Mouse (Mus musculus): Measurements from ENCODE around the gene Etv3. TPM values are rescaled to one million over a fixed set of nuclear protein-coding genes. Genes with fewer than 3 reads are reported as not detected.
"Not testable (repeated sequence)": the region's sequence is repeated elsewhere in the genome, so short reads cannot be mapped to it uniquely, and the experiment has no call there.

The Etv3 gene
- polyA plus RNA-seq, 1 experiment from 2014 or later = 8.0 TPM

DNA sequence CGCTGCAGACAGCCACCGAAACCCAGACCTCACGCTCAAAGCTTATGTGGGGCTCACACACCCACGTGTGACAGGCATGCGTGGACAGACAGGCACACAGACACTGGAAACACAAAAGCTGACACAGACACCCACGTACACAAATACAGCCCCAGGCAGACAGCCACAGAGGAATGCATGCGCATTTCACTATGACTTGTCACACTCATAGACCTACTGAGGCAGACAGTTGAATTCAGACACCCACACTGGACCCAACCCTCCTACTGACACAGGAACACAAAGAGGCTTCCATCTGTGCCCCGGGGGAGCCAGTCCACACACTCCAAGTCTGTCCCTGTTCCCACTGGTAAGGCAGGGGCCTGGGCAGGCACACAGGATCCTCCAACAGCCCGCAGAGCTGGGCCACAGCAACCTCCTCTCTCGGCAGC is 21.1 kb downstream of the Etv3 start:
- WGBS = 79% methylated on average over 10 of the region's 10 CpGs

DNA sequence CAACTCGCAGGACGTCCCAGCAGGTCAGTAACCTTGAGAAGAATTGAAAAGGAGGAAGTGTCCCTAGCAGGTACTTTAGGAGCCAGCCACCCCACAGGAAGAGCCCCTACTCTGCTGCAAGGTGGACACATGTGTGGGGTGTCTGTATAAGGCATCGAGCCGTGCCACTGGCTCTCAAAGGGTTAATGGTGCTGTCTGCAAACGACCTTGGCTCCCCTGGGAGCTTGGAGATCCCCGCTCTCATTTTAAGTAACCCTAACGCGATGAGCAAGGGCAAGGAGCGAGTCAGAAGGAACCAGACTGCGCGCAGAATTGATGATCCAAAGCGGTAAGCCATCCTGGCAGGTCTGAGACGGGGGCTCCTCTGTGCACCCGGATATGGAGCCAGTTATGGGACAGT is 24.7 kb downstream of the Etv3 start:
- no peaks in the 10 kb centered on the region for H3K9me3 ChIP-seq (ENCODE audit: control insufficient read depth, low read length)
- no peak overlapping the region for H3K4me3 ChIP-seq (ENCODE audit: low read depth, low read length)
- H3K4me1 ChIP-seq (ENCODE audit: control insufficient read depth, insufficient read depth, low read length) = no peaks in the 10 kb centered on the region
- no peak overlapping the region for H3K27ac ChIP-seq (ENCODE audit: low read depth, low read length)
- WGBS = 29% methylated on average over 14 of the region's 14 CpGs
- no peak overlapping the region for H3K4me2 ChIP-seq
- H3K36me3 ChIP-seq (ENCODE audit: control insufficient read depth, insufficient read depth, low read length) = no peaks in the 10 kb centered on the region
- no peak for DNase-seq (ENCODE audit: low spot score, missing footprints)
- ATAC-seq (ENCODE audit: low FRiP score) = no peak
- H3K9ac ChIP-seq (ENCODE audit: low read length) = no peak overlapping the region
- no peaks in the 10 kb centered on the region for H3K27me3 ChIP-seq (ENCODE audit: control insufficient read depth, insufficient read depth, low read length)

More for the DNA sequence above, 21.1 kb downstream of the Etv3 start:
- no peak overlapping the region for H3K4me3 ChIP-seq (ENCODE audit: low read depth, low read length)
- H3K9me3 ChIP-seq (ENCODE audit: control insufficient read depth, low read length) = no peaks in the 10 kb centered on the region
- peaks cover 18% of the 10 kb centered on the region for H3K4me1 ChIP-seq (ENCODE audit: control insufficient read depth, insufficient read depth, low read length)
- DNase-seq (ENCODE audit: low spot score, missing footprints) = peak; percentile 54
- H3K27me3 ChIP-seq (ENCODE audit: control insufficient read depth, insufficient read depth, low read length) = no peaks in the 10 kb centered on the region
- H3K4me2 ChIP-seq = no peak overlapping the region
- no peak for ATAC-seq (ENCODE audit: low FRiP score)
- H3K27ac ChIP-seq (ENCODE audit: low read depth, low read length) = no peak overlapping the region
- H3K36me3 ChIP-seq (ENCODE audit: control insufficient read depth, insufficient read depth, low read length) = no peaks in the 10 kb centered on the region
- no peak overlapping the region for H3K9ac ChIP-seq (ENCODE audit: low read length)

DNA sequence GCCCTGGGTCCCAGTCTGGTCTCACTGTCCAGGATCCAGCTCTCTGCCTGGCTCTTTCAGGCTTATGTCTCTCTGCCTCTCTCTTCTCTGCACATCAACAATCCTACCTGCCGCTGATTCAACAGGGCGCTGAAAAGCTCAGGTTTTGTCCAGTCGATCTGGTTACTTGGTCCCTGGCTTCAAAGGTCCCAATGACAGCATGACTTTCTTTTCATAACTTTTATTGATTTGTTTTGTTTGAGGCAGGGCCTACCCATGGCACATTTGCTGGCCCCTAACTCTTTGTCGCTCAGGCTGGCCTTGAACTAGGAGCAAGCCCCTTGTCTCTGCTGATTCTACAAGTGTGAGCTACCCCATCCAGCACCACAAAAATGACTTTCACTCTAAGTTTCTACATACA is 27.1 kb downstream of the Etv3 start:
- Histone ChIP-seq H3K9me3 (ENCODE audit: control insufficient read depth, low read length) (no peaks in the 10 kb centered on the region), H3K4me3 (ENCODE audit: low read depth, low read length) (no peak overlapping the region), H3K27me3 (ENCODE audit: control insufficient read depth, insufficient read depth, low read length) (no peaks in the 10 kb centered on the region), H3K9ac (ENCODE audit: low read length) (no peak overlapping the region), H3K36me3 (ENCODE audit: control insufficient read depth, insufficient read depth, low read length) (no peaks in the 10 kb centered on the region), H3K27ac (ENCODE audit: low read depth, low read length) (no peak overlapping the region), H3K4me1 (ENCODE audit: control insufficient read depth, insufficient read depth, low read length) (no peaks in the 10 kb centered on the region), H3K4me2 (no peak overlapping the region)
- DNase-seq (ENCODE audit: low spot score, missing footprints) (no peak), ATAC-seq (ENCODE audit: low FRiP score) (no peak)
- 86% methylated on average over 4 of the region's 4 CpGs for WGBS

DNA sequence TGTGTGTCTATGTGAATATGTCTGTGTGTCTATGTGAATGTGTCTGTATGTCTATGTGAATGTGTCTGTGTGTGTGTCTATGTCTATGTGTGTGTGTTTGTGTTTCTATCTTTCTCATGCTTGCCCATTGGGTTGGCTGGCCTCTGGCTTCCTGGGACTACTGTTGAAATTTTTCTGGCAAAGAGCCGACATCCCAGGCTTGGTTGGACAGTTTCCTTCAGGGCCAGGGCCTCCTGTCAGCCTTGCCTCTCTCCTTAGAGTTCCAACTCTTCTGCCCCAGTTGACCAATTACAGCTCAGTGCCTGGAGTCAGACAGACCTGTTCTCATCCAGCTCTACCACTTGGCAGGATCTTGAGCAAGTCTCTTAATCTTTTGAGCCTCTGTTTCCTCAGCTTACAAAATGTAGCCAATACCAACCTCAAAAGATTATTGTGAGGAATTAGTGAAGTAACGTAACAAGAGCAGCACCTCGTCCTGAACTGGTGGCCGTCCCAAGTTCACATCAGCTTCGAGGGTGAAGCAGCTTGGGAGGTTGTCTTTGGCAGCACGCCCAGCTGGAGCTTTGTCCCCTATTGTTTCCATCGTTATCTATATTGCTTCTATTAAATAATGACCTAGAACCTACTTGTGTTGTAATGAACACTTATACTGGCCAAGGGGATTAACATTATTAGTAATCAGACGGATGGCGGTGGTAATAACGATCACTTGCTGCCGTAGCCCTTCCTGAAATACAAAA is 28.2 kb downstream of the Etv3 start:
- no peak overlapping the region for H3K4me3 ChIP-seq (ENCODE audit: low read depth, low read length)
- no peak overlapping the region for H3K4me2 ChIP-seq
- DNase-seq (ENCODE audit: low spot score, missing footprints) = no peak
- H3K27me3 ChIP-seq (ENCODE audit: control insufficient read depth, insufficient read depth, low read length) = no peaks in the 10 kb centered on the region
- 88% methylated on average over 11 of the region's 11 CpGs for WGBS
- no peaks in the 10 kb centered on the region for H3K36me3 ChIP-seq (ENCODE audit: control insufficient read depth, insufficient read depth, low read length)
- no peak for ATAC-seq (ENCODE audit: low FRiP score)
- no peak overlapping the region for H3K9ac ChIP-seq (ENCODE audit: low read length)
- no peak overlapping the region for H3K27ac ChIP-seq (ENCODE audit: low read depth, low read length)
- H3K9me3 ChIP-seq (ENCODE audit: control insufficient read depth, low read length) = no peaks in the 10 kb centered on the region
- no peaks in the 10 kb centered on the region for H3K4me1 ChIP-seq (ENCODE audit: control insufficient read depth, insufficient read depth, low read length)

DNA sequence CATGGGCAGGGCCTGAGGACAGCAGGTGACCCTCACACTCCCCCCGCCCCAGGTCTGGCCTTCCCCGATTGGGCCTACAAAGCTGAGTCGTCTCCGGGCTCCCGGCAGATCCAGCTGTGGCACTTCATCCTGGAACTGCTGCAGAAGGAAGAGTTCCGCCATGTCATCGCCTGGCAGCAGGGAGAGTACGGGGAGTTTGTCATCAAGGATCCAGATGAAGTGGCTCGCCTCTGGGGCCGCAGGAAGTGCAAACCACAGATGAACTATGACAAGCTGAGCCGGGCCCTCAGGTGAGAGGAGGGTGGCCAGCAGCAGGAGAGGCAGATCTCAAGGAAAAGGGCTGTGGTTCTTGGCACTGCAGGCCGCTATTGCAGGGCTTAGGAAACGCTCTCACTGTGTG is 29.7 kb downstream of the Etv3 start:
- not testable (repeated sequence) for H3K27ac ChIP-seq (ENCODE audit: low read depth, low read length); H3K4me1 ChIP-seq (ENCODE audit: control insufficient read depth, insufficient read depth, low read length); DNase-seq (ENCODE audit: low spot score, missing footprints); ATAC-seq (ENCODE audit: low FRiP score); H3K27me3 ChIP-seq (ENCODE audit: control insufficient read depth, insufficient read depth, low read length); H3K4me2 ChIP-seq; H3K9me3 ChIP-seq (ENCODE audit: control insufficient read depth, low read length); H3K4me3 ChIP-seq (ENCODE audit: low read depth, low read length); H3K9ac ChIP-seq (ENCODE audit: low read length); H3K36me3 ChIP-seq (ENCODE audit: control insufficient read depth, insufficient read depth, low read length)
- whole genome bisulfite sequencing = 78% methylated on average over 12 of the region's 13 CpGs

DNA sequence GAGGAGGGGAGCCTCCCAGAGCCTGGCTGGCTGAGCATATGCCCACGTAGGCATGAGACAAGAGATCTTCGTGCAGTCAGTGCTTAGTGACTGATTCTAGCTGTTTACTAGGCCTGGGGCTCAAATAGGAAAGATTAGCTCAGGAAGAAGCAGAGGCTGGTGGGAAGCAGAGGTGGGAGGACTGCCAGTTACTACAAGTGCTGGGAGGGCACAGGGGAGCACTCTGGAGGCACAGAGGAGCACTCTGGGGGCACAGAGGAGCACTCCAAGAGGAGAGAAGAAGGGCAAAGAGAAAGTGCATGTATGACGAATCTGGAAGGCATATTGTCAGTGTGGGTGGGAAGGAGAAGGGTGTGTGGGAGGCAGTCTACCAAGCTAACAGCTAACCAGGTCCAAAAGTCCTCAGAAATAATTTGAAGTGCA is 30.9 kb downstream of the Etv3 start:
- no peak for DNase-seq (ENCODE audit: low spot score, missing footprints)
- Histone ChIP-seq H3K27me3 (ENCODE audit: control insufficient read depth, insufficient read depth, low read length) (no peaks in the 10 kb centered on the region), H3K4me1 (ENCODE audit: control insufficient read depth, insufficient read depth, low read length) (no peaks in the 10 kb centered on the region), H3K4me3 (ENCODE audit: low read depth, low read length) (no peak overlapping the region), H3K27ac (ENCODE audit: low read depth, low read length) (no peak overlapping the region), H3K36me3 (ENCODE audit: control insufficient read depth, insufficient read depth, low read length) (no peaks in the 10 kb centered on the region), H3K9ac (ENCODE audit: low read length) (no peak overlapping the region), H3K9me3 (ENCODE audit: control insufficient read depth, low read length) (no peaks in the 10 kb centered on the region), H3K4me2 (no peak overlapping the region)
- no peak for ATAC-seq (ENCODE audit: low FRiP score)
- whole genome bisulfite sequencing = 67% methylated on average over 3 of the region's 3 CpGs

DNA sequence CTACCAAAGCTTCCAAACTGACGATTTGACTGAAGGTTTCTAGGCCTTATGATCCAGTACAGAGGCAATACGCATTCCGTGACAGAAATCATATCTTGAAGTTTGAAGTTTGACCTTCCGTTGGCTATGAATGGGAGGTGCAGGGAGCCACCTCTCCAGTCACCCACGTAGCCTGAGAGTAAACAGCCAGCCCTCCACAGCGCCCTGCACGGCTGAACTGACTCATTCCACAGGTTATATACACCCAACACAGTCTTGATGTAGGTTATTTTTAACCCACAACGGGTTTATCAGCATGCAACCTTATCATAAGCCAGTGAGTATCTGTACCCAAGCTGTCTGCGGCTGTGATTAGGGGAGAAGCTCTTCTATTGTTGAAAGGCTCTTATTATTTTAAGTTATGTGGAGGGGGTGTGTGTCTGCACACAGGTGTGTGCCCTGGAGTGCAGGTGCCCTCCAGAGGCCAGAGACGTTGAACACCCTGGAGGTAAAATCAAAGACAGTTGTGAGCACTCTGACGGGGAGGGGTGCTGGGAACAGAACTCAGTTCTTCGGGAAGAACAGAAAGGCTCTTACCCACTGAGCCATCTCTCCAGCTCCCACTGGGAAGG is 31.6 kb downstream of the Etv3 start:
- no peak for ATAC-seq (ENCODE audit: low FRiP score)
- Histone ChIP-seq H3K27me3 (ENCODE audit: control insufficient read depth, insufficient read depth, low read length) (no peaks in the 10 kb centered on the region), H3K4me1 (ENCODE audit: control insufficient read depth, insufficient read depth, low read length) (no peaks in the 10 kb centered on the region), H3K4me2 (no peak overlapping the region), H3K36me3 (ENCODE audit: control insufficient read depth, insufficient read depth, low read length) (no peaks in the 10 kb centered on the region), H3K9me3 (ENCODE audit: control insufficient read depth, low read length) (no peaks in the 10 kb centered on the region), H3K27ac (ENCODE audit: low read depth, low read length) (no peak overlapping the region), H3K9ac (ENCODE audit: low read length) (no peak overlapping the region), H3K4me3 (ENCODE audit: low read depth, low read length) (no peak overlapping the region)
- DNase-seq (ENCODE audit: low spot score, missing footprints) = no peak
- WGBS = 87% methylated on average over 12 of the region's 12 CpGs

DNA sequence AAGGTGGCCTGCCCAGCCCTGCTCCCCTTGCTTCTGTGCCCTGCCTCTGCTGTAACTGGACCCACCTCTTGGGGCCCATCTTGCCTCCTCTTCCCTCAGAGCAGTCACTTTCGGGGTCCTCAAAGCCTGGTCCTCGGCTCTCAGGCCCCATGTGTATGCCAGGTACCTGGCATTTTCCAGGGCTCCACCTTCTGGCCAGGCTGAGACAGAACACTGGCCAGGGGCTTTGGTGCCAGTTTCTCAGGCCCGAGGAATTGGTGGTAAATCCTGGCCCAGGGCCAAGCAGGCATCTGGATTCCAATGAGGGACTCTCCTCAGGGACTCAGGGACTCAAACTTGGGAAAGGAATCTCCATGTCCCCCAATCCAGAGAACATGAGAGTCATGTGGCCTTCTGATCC is 34.9 kb downstream of the Etv3 start:
- Histone ChIP-seq H3K27me3 (ENCODE audit: control insufficient read depth, insufficient read depth, low read length) (no peaks in the 10 kb centered on the region), H3K9me3 (ENCODE audit: control insufficient read depth, low read length) (no peaks in the 10 kb centered on the region), H3K36me3 (ENCODE audit: control insufficient read depth, insufficient read depth, low read length) (no peaks in the 10 kb centered on the region), H3K4me2 (no peak overlapping the region), H3K4me1 (ENCODE audit: control insufficient read depth, insufficient read depth, low read length) (no peaks in the 10 kb centered on the region), H3K4me3 (ENCODE audit: low read depth, low read length) (no peak overlapping the region), H3K9ac (ENCODE audit: low read length) (no peak overlapping the region), H3K27ac (ENCODE audit: low read depth, low read length) (no peak overlapping the region)
- WGBS = 70% methylated on average over 3 of the region's 3 CpGs
- DNase-seq (ENCODE audit: low spot score, missing footprints) = no peak
- ATAC-seq (ENCODE audit: low FRiP score) = no peak

DNA sequence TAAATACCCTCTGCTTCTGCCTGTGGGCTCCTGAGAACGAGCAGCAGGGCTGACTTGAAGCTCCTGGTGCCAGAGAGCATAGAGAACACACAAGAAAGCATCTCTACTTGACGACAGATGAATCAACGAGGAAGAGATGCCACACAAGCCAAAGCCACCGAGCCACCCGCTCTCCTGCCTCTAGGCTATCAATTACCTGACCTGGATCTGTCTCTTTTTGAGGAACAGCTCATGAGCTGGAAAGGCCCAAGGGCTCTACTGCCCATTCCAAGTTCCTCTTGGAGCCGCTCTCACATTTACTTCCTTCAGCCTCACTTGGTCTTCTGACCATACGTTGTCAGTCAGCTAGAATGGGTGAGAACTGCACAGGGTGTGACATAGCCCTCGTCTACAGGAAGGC is 36.2 kb downstream of the Etv3 start:
- no peak for ATAC-seq (ENCODE audit: low FRiP score)
- H3K9ac ChIP-seq (ENCODE audit: low read length) = no peak overlapping the region
- WGBS = 81% methylated on average over 8 of the region's 8 CpGs

More for the DNA sequence above, 36.2 kb downstream of the Etv3 start:
- H3K9me3 ChIP-seq (ENCODE audit: control insufficient read depth, low read length) = no peaks in the 10 kb centered on the region
- H3K4me3 ChIP-seq (ENCODE audit: low read depth, low read length) = no peak overlapping the region
- H3K4me2 ChIP-seq = no peak overlapping the region
- H3K36me3 ChIP-seq (ENCODE audit: control insufficient read depth, insufficient read depth, low read length) = no peaks in the 10 kb centered on the region
- H3K27me3 ChIP-seq (ENCODE audit: control insufficient read depth, insufficient read depth, low read length) = no peaks in the 10 kb centered on the region
- no peak for DNase-seq (ENCODE audit: low spot score, missing footprints)
- peaks cover 7% of the 10 kb centered on the region for H3K4me1 ChIP-seq (ENCODE audit: control insufficient read depth, insufficient read depth, low read length)
- H3K27ac ChIP-seq (ENCODE audit: low read depth, low read length) = no peak overlapping the region
